Mouse (Mus musculus): ENCODE results near the gene Foxe1. TPM values are rescaled to one million over a fixed set of nuclear protein-coding genes. Genes with fewer than 3 reads are reported as not detected.

The Foxe1 gene
- total and polyA plus RNA-seq, 3 experiments: 0.04 TPM; not detected in 2

DNA sequence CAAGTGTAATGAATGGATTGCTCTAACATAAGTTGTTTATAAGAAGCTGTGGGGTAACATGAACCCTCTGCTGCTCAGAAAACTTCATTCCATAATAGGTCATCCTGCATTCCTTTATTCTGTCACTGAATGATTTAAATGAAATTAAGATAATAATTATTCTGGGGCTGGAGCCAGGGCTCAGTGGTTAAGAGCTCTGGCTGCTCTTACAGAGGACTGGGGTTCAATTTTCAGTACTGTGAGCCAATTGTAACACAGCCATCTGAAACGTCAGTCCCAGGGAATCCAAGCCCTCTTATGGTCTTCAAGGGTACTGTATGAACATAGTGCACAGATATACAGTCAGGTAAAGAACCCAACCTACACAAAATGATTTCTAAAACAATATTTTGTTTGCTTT lies 7.6 kb upstream of the Foxe1 start:
- DNase-seq (ENCODE audit: low read depth, low spot score): no peak
- no peaks in the 10 kb centered on the region for H3K9me3 ChIP-seq (replicated peaks; ENCODE audit: insufficient read depth, low read length)
- peaks cover 2 to 9% of the 10 kb centered on the region in 2 experiments for H3K27me3 ChIP-seq (ENCODE audit: control insufficient read depth in 1 of 2, insufficient read depth in 2 of 2, low read length in 2 of 2)
- no peak overlapping the region for H3K27ac ChIP-seq (ENCODE audit: control insufficient read depth, low read depth, low read length)
- no peaks in the 10 kb centered on the region for H3K36me3 ChIP-seq (ENCODE audit: control insufficient read depth in 1 of 2, insufficient read depth in 2 of 2, low read length in 2 of 2)
- no peaks in the 10 kb centered on the region for H3K79me2 ChIP-seq (ENCODE audit: control insufficient read depth, insufficient read depth, low read length, poor library complexity)
- H3K4me3 ChIP-seq (ENCODE audit: control insufficient read depth in 1 of 2, insufficient read depth in 1 of 2, low read depth in 2 of 2, low read length in 2 of 2): no peak overlapping the region
- H3K4me1 ChIP-seq (ENCODE audit: control insufficient read depth in 1 of 2, insufficient read depth in 2 of 2, low read length in 2 of 2): no peaks in the 10 kb centered on the region
- no peak overlapping the region for H3K9ac ChIP-seq (ENCODE audit: control insufficient read depth, low read depth, low read length, poor library complexity, severe bottlenecking)
- no peak for TF ChIP-seq CHD2 (IDR thresholded peaks at IDR 0.05; ENCODE audit: low read length)
- TF ChIP-seq E2F4 (IDR thresholded peaks at IDR 0.05; ENCODE audit: borderline replicate concordance, low read depth, low read length): no peak

GRCm38 (mm10) chr4:46337990-46338389 lies 5.4 kb upstream of the Foxe1 start:
- Histone ChIP-seq H3K36me3 (ENCODE audit: control insufficient read depth in 1 of 2, insufficient read depth in 2 of 2, low read length in 2 of 2) (no peaks in the 10 kb centered on the region), H3K4me3 (ENCODE audit: control insufficient read depth in 1 of 2, insufficient read depth in 1 of 2, low read depth in 2 of 2, low read length in 2 of 2) (no peak overlapping the region), H3K27me3 (ENCODE audit: control insufficient read depth in 1 of 2, insufficient read depth in 2 of 2, low read length in 2 of 2) (peaks cover 2 to 7% of the 10 kb centered on the region in 2 experiments), H3K9ac (ENCODE audit: control insufficient read depth, low read depth, low read length, poor library complexity, severe bottlenecking) (no peak overlapping the region), H3K9me3 (replicated peaks; ENCODE audit: insufficient read depth, low read length) (no peaks in the 10 kb centered on the region), H3K4me1 (ENCODE audit: control insufficient read depth in 1 of 2, insufficient read depth in 2 of 2, low read length in 2 of 2) (no peaks in the 10 kb centered on the region), H3K27ac (ENCODE audit: control insufficient read depth, low read depth, low read length) (no peak overlapping the region), H3K79me2 (ENCODE audit: control insufficient read depth, insufficient read depth, low read length, poor library complexity) (no peaks in the 10 kb centered on the region)
- no peak for TF ChIP-seq RAD21 (IDR thresholded peaks at IDR 0.05; ENCODE audit: low read depth, low read length)
- no peak for TF ChIP-seq CTCF (IDR thresholded peaks at IDR 0.05 in 2 of 3, conservative IDR thresholded peaks at IDR 0.05 in 1 of 3; ENCODE audit: control insufficient read depth in 1 of 3, insufficient read depth in 1 of 3, low read depth in 2 of 3, low read length in 3 of 3, poor library complexity in 1 of 3, severe bottlenecking in 1 of 3)
- TF ChIP-seq ZNF384 (IDR thresholded peaks at IDR 0.05; ENCODE audit: low read depth, low read length): no peak
- TF ChIP-seq JUND (IDR thresholded peaks at IDR 0.05; ENCODE audit: low read depth, low read length): no peak
- no peak for TF ChIP-seq SMC3 (IDR thresholded peaks at IDR 0.05; ENCODE audit: low read depth, low read length)
- TF ChIP-seq SIN3A (IDR thresholded peaks at IDR 0.05; ENCODE audit: low read length): no peak
- TF ChIP-seq E2F4 (IDR thresholded peaks at IDR 0.05; ENCODE audit: borderline replicate concordance, low read depth, low read length): no peak
- TF ChIP-seq POLR2AphosphoS2 (IDR thresholded peaks at IDR 0.05; ENCODE audit: low read length): no peak
- no peak for TF ChIP-seq TCF12 (IDR thresholded peaks at IDR 0.05; ENCODE audit: low read depth, low read length)
- no peak for TF ChIP-seq EP300 (IDR thresholded peaks at IDR 0.05; ENCODE audit: low read depth in 1 of 2, low read length in 2 of 2)
- no peak for TF ChIP-seq ETS1 (IDR thresholded peaks at IDR 0.05; ENCODE audit: low read depth, low read length)
- no peak for TF ChIP-seq BHLHE40 (IDR thresholded peaks at IDR 0.05; ENCODE audit: borderline replicate concordance, low read depth, low read length)
- TF ChIP-seq GATA1 (IDR thresholded peaks at IDR 0.05; ENCODE audit: low read depth, low read length): no peak
- TF ChIP-seq HCFC1 (IDR thresholded peaks at IDR 0.05; ENCODE audit: low read depth, low read length): no peak
- TF ChIP-seq MAX (IDR thresholded peaks at IDR 0.05; ENCODE audit: low read length): no peak
- no peak for TF ChIP-seq ZC3H11A (IDR thresholded peaks at IDR 0.05; ENCODE audit: low read depth, low read length)
- no peak for DNase-seq (ENCODE audit: low read depth, low spot score)

All from MEL (cell line).